Mouse (Mus musculus): ENCODE data around the gene Doc2g.

- TF ChIP-seq CTCF (IDR thresholded peaks at IDR 0.05; ENCODE audit: borderline replicate concordance, insufficient read depth, low read depth, low read length) (no peak), POLR2A (IDR thresholded peaks at IDR 0.05; ENCODE audit: borderline replicate concordance, insufficient read depth, low read length) (no peak)
Measured at GRCm38 (mm10) chr19:4042124-4042523, 39.0 kb downstream of the Doc2g start.
